Mouse (Mus musculus): ENCODE measurements around the gene Zcchc9. TPM values are rescaled to one million over a fixed set of nuclear protein-coding genes. Genes with fewer than 3 reads are reported as not detected.

Zcchc9 gene
- total RNA-seq, 2 experiments from 2014 or later, result 11.5 to 13.0 TPM

DNA sequence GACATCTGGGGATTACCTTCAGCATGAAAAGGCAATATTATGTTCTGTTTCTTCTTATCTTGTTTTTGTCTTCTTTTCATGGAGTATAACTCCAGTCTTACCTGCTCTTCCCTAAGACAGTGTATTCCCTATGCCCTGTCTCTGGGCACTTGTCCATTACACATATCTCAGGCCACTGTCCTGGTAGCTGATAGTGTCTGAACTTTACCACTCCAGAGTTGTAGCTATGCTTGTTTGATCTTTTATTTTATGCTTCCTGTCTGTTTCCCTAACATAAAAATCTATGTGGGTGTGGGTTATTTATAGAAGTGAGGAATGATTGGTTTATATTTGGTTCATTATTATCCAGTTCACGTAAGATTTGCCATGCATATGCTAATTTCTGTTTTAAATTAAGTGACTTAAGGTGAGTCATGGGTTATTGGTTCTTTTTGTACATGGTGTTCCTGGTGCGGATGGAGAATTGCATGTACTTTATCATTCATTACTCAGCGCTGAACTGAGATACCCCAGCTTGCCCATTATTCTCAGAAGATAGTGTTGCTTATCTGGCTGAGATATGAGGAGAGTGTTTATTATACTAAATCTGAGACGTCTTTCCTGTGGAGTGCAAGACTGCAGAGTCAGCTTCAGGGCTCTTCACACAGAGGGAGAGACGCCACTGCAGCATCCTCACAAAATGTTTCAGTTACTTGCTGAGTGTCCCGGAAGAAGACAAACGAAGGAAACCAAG is 49.0 kb downstream of the Zcchc9 start:
- Histone ChIP-seq H3K27ac (no peak overlapping the region), H3K4me3 (no peak overlapping the region)
- no peak for TF ChIP-seq CTCF (IDR thresholded peaks at IDR 0.05)
- no peak for DNase-seq
- intact Hi-C loops (cut with DNase I), result no loop called here

GRCm38 (mm10) chr13:91756230-91756629 is 51.3 kb downstream of the Zcchc9 start:
- H3K4me3 ChIP-seq, result no peak overlapping the region
- no peak for TF ChIP-seq CTCF (IDR thresholded peaks at IDR 0.05)
- DNase-seq, result no peak
- no peak overlapping the region for H3K27ac ChIP-seq
- intact Hi-C loops (cut with DNase I), result no loop called here

DNA sequence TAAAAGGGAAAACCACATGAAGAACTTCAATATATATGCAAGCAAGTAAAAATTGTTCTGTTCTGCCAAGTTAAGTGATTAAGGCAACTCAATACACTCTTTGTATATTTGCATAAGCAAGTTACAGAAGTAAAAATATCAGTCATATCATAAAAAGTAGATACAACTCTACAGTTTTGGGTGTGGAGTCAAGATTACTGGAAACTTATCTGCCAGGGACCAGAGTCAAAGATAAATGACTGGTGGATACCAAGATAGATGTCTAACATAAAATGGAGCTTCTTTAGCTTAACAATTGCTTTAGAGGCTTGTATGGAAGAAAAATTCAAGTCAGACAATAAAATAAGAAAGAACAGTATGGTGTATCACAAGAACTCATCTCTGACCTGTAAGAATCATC is 52.7 kb downstream of the Zcchc9 start:
- no peak for DNase-seq
- no peak overlapping the region for H3K27ac ChIP-seq
- H3K4me3 ChIP-seq, result no peak overlapping the region
- intact Hi-C loops (cut with DNase I), result no loop called here
- no peak for TF ChIP-seq CTCF (IDR thresholded peaks at IDR 0.05)

GRCm38 (mm10) chr13:91753724-91754123 is 53.8 kb downstream of the Zcchc9 start:
- intact Hi-C loops (cut with DNase I), result no loop called here
- Histone ChIP-seq H3K4me3 (no peak overlapping the region), H3K27ac (no peak overlapping the region)
- DNase-seq, result no peak
- no peak for TF ChIP-seq CTCF (IDR thresholded peaks at IDR 0.05)

GRCm38 (mm10) chr13:91749981-91750380 is 57.5 kb downstream of the Zcchc9 start:
- H3K4me3 ChIP-seq, result no peak overlapping the region
- TF ChIP-seq CTCF (IDR thresholded peaks at IDR 0.05), result no peak
- no peak overlapping the region for H3K27ac ChIP-seq
- intact Hi-C loops (cut with DNase I), result no loop called here
- no peak for DNase-seq

DNA sequence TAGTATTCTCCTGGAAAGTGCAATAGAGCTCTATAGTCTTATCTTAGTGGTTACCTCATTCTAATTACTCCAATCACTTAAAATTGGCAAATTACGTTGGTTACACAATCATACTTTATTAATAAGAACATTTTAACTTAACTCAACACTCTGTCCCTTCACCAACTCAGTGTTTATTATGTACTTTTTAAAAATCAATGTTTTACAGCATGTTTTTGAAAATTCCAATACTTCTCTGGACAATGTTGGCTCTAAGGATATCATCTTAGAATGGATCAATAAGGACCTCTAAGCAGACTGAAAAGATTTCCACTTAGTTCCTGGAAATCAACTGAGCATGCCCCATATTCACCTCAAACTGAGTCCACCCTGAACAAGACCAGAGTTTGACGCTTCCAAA is 59.1 kb downstream of the Zcchc9 start:
- Histone ChIP-seq H3K27ac (no peak overlapping the region), H3K4me3 (no peak overlapping the region)
- intact Hi-C loops (cut with DNase I), result no loop called here
- TF ChIP-seq CTCF (IDR thresholded peaks at IDR 0.05), result no peak
- DNase-seq, result no peak

Small RNA genes lying within 50 kb of the gene (microRNA-seq; reads per million reads assigned to microRNA genes)
- gene Gm27656, result not detected

Other genes with a start within 250 kb of the Zcchc9 start
- not detected for gene Acot12, start 66.2 kb downstream of the Zcchc9 start, total RNA-seq (2021)
- gene Ckmt2, start 69.2 kb upstream of the Zcchc9 start, total RNA-seq (2021), result 1,000 to 10,000 TPM; 1,040 to 2,126 TPM

All from gastrocnemius, adult 2 months (tissue).